Mouse (Mus musculus) erythroblast, embryonic 14.5 days (primary cell): ENCODE results near the gene Zfyve1. TPM values are rescaled to one million over a fixed set of nuclear protein-coding genes. Genes with fewer than 3 reads are reported as not detected.

ENCODE experiments used
- H3K27me3 ChIP-seq: 2 replicates; pipeline ENCODE4 v1.6.1; 2012; ENCODE audit warnings: inconsistent platforms; ENCODE audit not compliant: control insufficient read depth
- H3K36me3 ChIP-seq: 2 replicates; pipeline ENCODE4 v1.6.1; 2012; ENCODE audit warnings: mild to moderate bottlenecking, inconsistent platforms; ENCODE audit not compliant: control insufficient read depth
- H3K4me1 ChIP-seq: 2 replicates; pipeline ENCODE4 v1.6.1; 2012; ENCODE audit warnings: inconsistent platforms; ENCODE audit not compliant: control insufficient read depth
- H3K4me3 ChIP-seq: replicated peaks from 2 replicates; pipeline ENCODE3; 2012; ENCODE audit warnings: moderate library complexity, mild to moderate bottlenecking, inconsistent platforms
- H3K9me3 ChIP-seq: 2 replicates; pipeline ENCODE4 v1.6.1; 2012; ENCODE audit warnings: low read length, inconsistent platforms, mixed read lengths; ENCODE audit not compliant: control insufficient read depth
- GATA1 ChIP-seq: IDR thresholded peaks from 2 replicates; pipeline ENCODE4 v1.6.1; 2012; ENCODE audit warnings: low read length, inconsistent platforms, mixed read lengths
- TAL1 ChIP-seq: IDR thresholded peaks from 3 replicates; pipeline ENCODE4 v1.6.1; 2012; ENCODE audit warnings: low read length, inconsistent platforms, mixed read lengths
- polyA plus RNA-seq: library from polyadenylated mRNA; stranded (reverse); fragments of >175 nt; gene quantifications from 2 replicates; pipeline ENCODE4 v1.2.3, GENCODE M21; 2012

The Zfyve1 gene
- polyA plus RNA-seq, 1 experiment = 0.66 TPM

DNA sequence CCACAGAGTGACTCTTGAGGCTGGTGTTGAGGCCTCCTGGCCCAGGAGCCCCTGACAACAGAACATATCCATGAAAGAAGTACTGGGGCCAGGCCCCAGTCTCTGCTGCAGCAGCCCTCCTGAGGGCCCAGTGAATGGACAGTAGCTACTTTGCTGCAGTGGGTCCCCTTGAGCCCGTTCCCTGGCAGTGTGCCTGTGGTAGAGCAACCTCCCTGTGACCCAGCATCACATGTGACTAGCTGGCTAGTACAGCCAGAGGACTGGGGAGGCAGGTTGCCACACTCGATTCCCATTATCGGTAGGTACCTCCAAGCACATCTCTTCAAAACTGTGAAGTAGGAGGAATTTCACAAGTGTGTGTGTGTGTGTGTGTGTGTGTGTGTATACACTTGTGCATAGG, 64.1 kb downstream of the Zfyve1 start:
- Histone ChIP-seq H3K9me3 (no peaks in the 10 kb centered on the region), H3K36me3 (peaks cover 54% of the 10 kb centered on the region), H3K4me1 (no peaks in the 10 kb centered on the region; the same call in 1 of the 2 replicates), H3K27me3 (no peaks in the 10 kb centered on the region), H3K4me3 (no peak overlapping the region)
- TF ChIP-seq TAL1 (no peak), GATA1 (no peak)

DNA sequence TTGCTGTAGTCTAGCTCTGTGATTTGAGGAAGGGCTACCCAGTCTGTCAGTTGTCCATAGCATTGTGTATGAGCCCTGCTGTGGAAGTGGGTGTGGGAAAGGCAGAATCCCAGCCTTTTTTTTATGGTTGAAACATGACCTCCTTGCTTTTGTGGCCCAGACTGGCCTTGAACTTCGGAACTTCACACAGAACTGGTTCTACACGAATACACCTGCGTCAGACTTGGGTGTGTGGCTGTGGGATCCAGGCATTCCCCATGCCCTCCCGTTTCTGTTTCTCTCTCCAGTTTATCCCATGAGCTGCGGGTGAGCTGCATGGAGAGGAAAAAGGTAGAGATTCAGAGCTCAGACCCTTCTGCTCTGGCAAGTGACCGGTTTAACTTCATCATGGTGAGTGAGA, 65.0 kb downstream of the Zfyve1 start:
- peaks cover 50% of the 10 kb centered on the region for H3K36me3 ChIP-seq
- H3K9me3 ChIP-seq = no peaks in the 10 kb centered on the region
- no peaks in the 10 kb centered on the region for H3K27me3 ChIP-seq
- no peak overlapping the region for H3K4me3 ChIP-seq
- no peaks in the 10 kb centered on the region; the same call in 1 of the 2 replicates for H3K4me1 ChIP-seq
- TF ChIP-seq TAL1 (no peak), GATA1 (no peak)

DNA sequence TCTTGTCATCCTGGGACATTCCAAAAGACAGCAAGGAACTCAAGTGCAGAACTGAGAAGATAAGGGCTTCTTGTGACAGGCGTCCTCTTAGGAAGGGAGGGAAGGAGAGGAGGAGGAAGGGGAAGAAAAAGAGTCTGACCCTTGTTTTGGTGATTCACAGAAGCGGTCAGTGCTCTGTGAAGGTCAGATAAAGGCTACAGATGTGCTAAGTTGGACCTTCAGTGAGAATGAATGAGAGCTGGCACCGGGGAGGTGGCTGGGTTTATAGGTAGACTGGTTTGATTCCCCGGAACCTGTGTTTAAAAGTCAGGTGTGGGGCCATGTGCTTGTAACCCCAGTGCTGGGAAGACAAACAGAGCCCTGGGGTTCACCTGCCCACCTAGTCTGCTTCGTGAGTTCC, 68.4 kb downstream of the Zfyve1 start:
- no peak overlapping the region for H3K4me3 ChIP-seq
- H3K4me1 ChIP-seq = peaks cover 9% of the 10 kb centered on the region
- peaks cover 28% of the 10 kb centered on the region for H3K36me3 ChIP-seq
- no peaks in the 10 kb centered on the region for H3K27me3 ChIP-seq
- no peaks in the 10 kb centered on the region for H3K9me3 ChIP-seq
- no peak for TF ChIP-seq TAL1
- TF ChIP-seq GATA1 = no peak

DNA sequence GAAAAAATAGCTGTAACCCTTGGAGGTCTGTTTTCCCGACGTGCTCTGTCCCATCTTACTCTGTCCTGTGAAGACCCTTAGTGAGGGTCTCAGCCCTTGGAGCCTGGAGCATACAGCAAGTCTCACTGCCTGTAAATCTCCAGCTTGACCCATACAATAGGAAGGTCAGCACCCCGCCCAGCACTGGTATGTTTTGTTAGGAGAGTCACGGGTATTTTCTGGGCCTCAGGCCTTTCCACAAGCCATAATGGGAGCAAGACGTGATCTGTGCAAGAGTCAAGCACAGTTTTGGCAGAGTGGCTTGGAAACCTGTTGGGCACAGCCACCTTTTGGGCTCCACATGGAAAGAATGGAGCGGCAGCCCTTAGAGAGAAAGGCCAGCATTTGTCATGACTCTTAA, 69.2 kb downstream of the Zfyve1 start:
- Histone ChIP-seq H3K4me3 (no peak overlapping the region), H3K27me3 (no peaks in the 10 kb centered on the region), H3K4me1 (peaks cover 13% of the 10 kb centered on the region), H3K36me3 (peaks cover 25% of the 10 kb centered on the region), H3K9me3 (no peaks in the 10 kb centered on the region)
- TF ChIP-seq GATA1 (no peak), TAL1 (no peak)

DNA sequence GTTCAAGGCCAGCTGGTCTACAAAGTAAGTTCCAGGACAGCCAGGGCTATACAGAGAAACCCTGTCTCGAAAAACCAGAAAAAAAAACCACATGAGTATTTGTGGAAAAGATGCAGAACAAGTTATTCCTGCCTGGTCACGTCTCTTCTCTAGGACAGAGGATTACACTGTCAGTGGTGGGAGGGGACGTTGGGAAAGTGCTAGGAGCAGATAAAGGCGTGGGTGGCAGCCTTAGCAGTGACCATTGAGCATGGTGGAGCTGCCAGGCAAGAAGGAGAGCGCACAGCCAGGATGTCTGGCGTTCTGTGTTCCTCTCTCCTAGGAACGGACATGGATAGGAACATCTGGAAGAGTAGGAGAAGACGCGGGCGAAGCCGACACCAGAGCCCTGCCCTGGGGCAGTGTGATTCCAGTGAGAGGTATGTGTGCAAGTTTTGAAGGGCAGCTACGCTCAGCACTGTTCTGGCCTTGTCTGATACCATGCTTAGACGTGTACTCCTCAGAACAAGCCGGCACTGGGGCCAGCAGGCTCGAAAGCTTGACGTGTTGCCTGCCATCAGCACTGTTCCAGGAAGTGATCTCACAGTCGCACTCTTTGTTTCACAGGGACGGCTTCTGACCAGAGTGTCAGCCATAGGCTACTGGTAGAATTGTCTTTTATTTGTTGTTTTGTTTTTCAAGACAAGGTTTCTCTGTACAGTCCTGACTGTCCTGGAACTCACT, 71.0 kb downstream of the Zfyve1 start:
- Histone ChIP-seq H3K36me3 (peaks cover 13% of the 10 kb centered on the region), H3K9me3 (no peaks in the 10 kb centered on the region), H3K27me3 (no peaks in the 10 kb centered on the region), H3K4me3 (no peak overlapping the region), H3K4me1 (peaks cover 21% of the 10 kb centered on the region)
- no peak for TF ChIP-seq GATA1
- no peak for TF ChIP-seq TAL1

DNA sequence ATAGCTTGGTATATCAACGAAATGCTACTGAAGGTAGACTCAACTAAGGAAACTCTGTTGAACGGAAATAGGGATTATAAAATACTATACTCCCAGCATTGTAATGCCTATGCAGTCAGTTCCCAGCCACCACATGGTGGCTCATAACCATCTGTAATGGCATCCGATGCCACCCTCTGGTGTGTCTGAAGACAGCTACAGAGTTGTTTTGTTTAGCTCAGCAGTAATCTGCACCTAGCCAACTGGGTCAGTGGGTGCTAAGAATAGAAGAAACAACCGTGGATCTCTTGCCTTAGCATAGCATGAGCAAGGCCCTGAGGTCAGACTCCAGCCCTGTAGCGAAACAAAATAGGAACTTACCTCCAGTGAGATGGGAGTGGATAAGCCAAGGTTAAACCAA, 72.7 kb downstream of the Zfyve1 start:
- no peak for TF ChIP-seq TAL1
- TF ChIP-seq GATA1 = no peak
- Histone ChIP-seq H3K4me3 (no peak overlapping the region), H3K9me3 (no peaks in the 10 kb centered on the region), H3K36me3 (peaks cover 8% of the 10 kb centered on the region), H3K27me3 (no peaks in the 10 kb centered on the region), H3K4me1 (peaks cover 36% of the 10 kb centered on the region)

DNA sequence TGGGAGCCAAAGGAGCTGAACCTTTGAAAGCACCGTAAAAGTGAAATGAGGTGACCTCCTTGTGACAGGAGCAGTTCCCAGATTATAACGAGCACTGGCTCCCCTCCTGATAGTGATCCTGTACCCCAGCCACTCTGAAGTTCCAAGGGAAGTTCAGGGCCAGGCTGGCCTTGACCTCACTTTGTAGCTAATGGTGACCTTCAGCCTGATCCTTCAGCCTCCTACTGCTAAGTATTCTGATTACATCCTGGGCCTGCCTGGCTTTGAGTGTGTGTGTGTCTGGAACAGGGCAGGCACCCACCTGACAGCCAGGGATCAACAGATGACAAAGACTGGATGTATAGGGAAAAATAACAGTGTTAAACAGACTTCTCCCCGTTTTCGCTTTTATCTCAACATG, 73.1 kb downstream of the Zfyve1 start:
- Histone ChIP-seq H3K27me3 (no peaks in the 10 kb centered on the region), H3K4me1 (peaks cover 41% of the 10 kb centered on the region), H3K36me3 (peaks cover 6% of the 10 kb centered on the region), H3K4me3 (no peak overlapping the region), H3K9me3 (no peaks in the 10 kb centered on the region)
- TF ChIP-seq TAL1 (no peak), GATA1 (no peak)

DNA sequence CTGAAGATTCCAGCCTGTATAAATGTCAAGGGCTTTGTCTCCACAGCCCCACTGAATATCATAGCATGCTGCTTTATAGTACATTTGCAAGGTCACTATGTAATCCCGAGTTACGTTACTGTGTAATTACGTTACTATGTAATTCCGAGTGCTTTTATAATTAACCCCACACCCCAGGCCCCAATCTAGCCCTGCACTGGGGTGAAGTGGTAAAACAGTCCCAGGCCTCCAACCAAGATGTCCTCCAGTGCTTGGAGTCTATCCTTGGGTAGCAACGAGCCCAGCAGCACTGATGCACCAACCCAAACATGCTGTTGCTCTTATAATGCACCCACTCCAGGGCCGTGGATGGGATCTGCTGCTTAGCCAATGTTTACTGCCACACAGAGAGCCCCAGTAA, 74.0 kb downstream of the Zfyve1 start:
- H3K27me3 ChIP-seq = no peaks in the 10 kb centered on the region
- TF ChIP-seq GATA1 (no peak), TAL1 (no peak)

DNA sequence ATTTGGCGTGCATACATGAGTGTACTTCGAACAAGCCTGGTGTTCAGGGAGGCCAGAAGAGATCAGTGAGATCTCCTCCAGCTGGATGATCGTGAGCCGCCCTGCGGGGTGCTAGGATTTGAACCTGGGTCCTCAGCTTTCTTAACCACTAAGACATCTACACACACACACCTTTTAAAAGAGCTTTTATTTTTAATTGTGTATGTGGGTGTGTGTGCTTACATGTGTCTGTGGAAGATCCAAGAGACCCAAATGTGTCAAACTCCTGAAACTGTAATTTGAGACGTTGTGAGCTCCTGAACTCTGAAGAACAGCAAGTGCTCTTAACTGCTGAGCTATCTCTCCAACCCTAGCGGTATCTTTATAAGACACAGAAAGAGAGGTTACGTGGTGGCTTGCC, 75.9 kb downstream of the Zfyve1 start:
- H3K4me1 ChIP-seq = peaks cover 57% of the 10 kb centered on the region
- H3K36me3 ChIP-seq = no peaks in the 10 kb centered on the region
- peak overlapping the region; percentile 76 for H3K4me3 ChIP-seq
- H3K27me3 ChIP-seq = no peaks in the 10 kb centered on the region
- TF ChIP-seq GATA1 = no peak
- no peak for TF ChIP-seq TAL1
- H3K9me3 ChIP-seq = no peaks in the 10 kb centered on the region

More for the DNA sequence above, 74.0 kb downstream of the Zfyve1 start:
- Histone ChIP-seq H3K4me3 (no peak overlapping the region), H3K36me3 (peaks cover 5% of the 10 kb centered on the region), H3K4me1 (peaks cover 42% of the 10 kb centered on the region), H3K9me3 (no peaks in the 10 kb centered on the region)
